Mouse (Mus musculus) T-helper 17 cell (primary cell): ENCODE measurements at regions not wholly inside any gene's neighbourhood (a gene's known extent, or its start where the extent isn't known, plus 50 kb on each side); places are given as distances from the start of the nearest gene placed in this dataset.

Experiments
- in situ Hi-C, 2 experiments: fragments of 300-600 bp; cut with MboI, MseI; formaldehyde crosslinking; loops; 1 replicate in 1 of 2; 2 replicates in 1 of 2; pipeline ENCODE4 v1.15.1; 2025; ENCODE audit warnings: high pct_unique_total_duplicates in 2 of 2

GRCm38 (mm10) chr2:61250068-61250800, 287.2 kb upstream of the Rbms1 start:
- in situ Hi-C loops = no loop called here

GRCm38 (mm10) chr2:61247956-61248355, 285.0 kb upstream of the Rbms1 start:
- in situ Hi-C loops = no loop called here

- in situ Hi-C loops = no loop called here
Measured at GRCm38 (mm10) chr2:61247336-61247735, 284.3 kb upstream of the Rbms1 start.

GRCm38 (mm10) chr2:61246691-61247258, 283.8 kb upstream of the Rbms1 start:
- in situ Hi-C loops = no loop called here

GRCm38 (mm10) chr2:61245526-61245925, 282.5 kb upstream of the Rbms1 start:
- in situ Hi-C loops = no loop called here

- in situ Hi-C loops = no loop called here
Measured at GRCm38 (mm10) chr2:61221676-61222075, 258.7 kb upstream of the Rbms1 start.

GRCm38 (mm10) chr2:61221157-61221556, 258.2 kb upstream of the Rbms1 start:
- in situ Hi-C loops = no loop called here

GRCm38 (mm10) chr2:61213951-61214350, 251.0 kb upstream of the Rbms1 start:
- in situ Hi-C loops = no loop called here

- in situ Hi-C loops = no loop called here
Measured at GRCm38 (mm10) chr2:61201387-61201786, 238.4 kb upstream of the Rbms1 start.

GRCm38 (mm10) chr2:61193976-61194375, 231.0 kb upstream of the Rbms1 start:
- in situ Hi-C loops = no loop called here

GRCm38 (mm10) chr2:61182424-61182979, 219.5 kb upstream of the Rbms1 start:
- in situ Hi-C loops = no loop called here

- in situ Hi-C loops = no loop called here
Measured at GRCm38 (mm10) chr2:61177801-61178200, 214.8 kb upstream of the Rbms1 start.

- in situ Hi-C loops = no loop called here
Measured at GRCm38 (mm10) chr2:61176807-61177206, 213.8 kb upstream of the Rbms1 start.

- in situ Hi-C loops = no loop called here
Measured at GRCm38 (mm10) chr2:61173581-61173980, 210.6 kb upstream of the Rbms1 start.

GRCm38 (mm10) chr2:61161336-61161735, 198.3 kb upstream of the Rbms1 start:
- in situ Hi-C loops = no loop called here

GRCm38 (mm10) chr2:61159761-61160160, 196.8 kb upstream of the Rbms1 start:
- in situ Hi-C loops = no loop called here

- in situ Hi-C loops = no loop called here
Measured at GRCm38 (mm10) chr2:61138998-61139631, 176.1 kb upstream of the Rbms1 start.

- in situ Hi-C loops = no loop called here
Measured at GRCm38 (mm10) chr2:61138625-61138997, 175.6 kb upstream of the Rbms1 start.

- in situ Hi-C loops = no loop called here
Measured at GRCm38 (mm10) chr2:61137378-61137777, 174.4 kb upstream of the Rbms1 start.

- in situ Hi-C loops = no loop called here
Measured at GRCm38 (mm10) chr2:61136926-61137325, 173.9 kb upstream of the Rbms1 start.

- in situ Hi-C loops = no loop called here
Measured at GRCm38 (mm10) chr2:61123046-61123806, 160.2 kb upstream of the Rbms1 start.

GRCm38 (mm10) chr2:61121281-61121680, 158.3 kb upstream of the Rbms1 start:
- in situ Hi-C loops = no loop called here
